Comparison of ENCODE assay signal across 8 mouse cellular contexts in the genomic region with DNA sequence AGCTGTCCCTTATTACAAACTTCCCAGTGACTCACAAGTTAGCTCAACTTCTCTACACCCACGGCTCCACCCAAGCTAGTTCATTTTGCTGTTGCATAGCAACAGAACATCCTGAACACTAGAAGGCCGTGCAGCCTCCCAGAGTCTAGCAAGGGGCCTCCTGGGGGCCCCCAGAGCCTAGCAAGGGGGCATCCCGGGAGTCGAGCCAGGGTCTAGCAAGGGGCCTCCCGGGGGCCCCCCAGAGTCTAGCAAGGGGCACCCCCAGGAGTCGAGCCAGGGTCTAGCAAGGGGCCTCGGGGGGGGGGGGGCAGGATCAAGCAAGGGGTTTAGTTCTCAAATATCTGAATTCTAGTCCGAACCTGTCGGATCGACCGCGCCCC. TPM values are rescaled to one million over a fixed set of nuclear protein-coding genes. Genes with fewer than 3 reads are reported as not detected.
A peak's percentile ranks its signal among the peaks of the same experiment; 100 is the strongest.
DNase-seq lines count a peak whose midpoint lies in the region; ATAC-seq and TF ChIP-seq lines count a peak whose summit lies in the region.

No protein-coding gene starts in this region.

- H3K36me3 ChIP-seq in limb, embryonic 10.5 days: peaks cover 33% of the 10 kb centered on the region
- H3K36me3 ChIP-seq in midbrain, embryonic 11.5 days (ENCODE audit: control insufficient read depth, insufficient read depth, low read length): peaks cover 11% of the 10 kb centered on the region; the same call in 1 of the 2 replicates

- WGBS in limb, embryonic 10.5 days: 1% methylated on average over 12 of the region's 12 CpGs
- 1% methylated on average over 12 of the region's 12 CpGs for WGBS in midbrain, embryonic 11.5 days

- no peak for TF ChIP-seq POLR2A in cortical plate, adult 2 months (IDR thresholded peaks at IDR 0.05; ENCODE audit: extremely low read depth, insufficient read depth, low read length)

- no peaks in the 10 kb centered on the region for H3K9me3 ChIP-seq in limb, embryonic 10.5 days (replicated peaks)
- H3K9me3 ChIP-seq in midbrain, embryonic 11.5 days (ENCODE audit: control insufficient read depth, low read length): no peaks in the 10 kb centered on the region

- peak overlapping the region; percentile 89 for H3K27ac ChIP-seq in cortical plate, adult 2 months (ENCODE audit: insufficient read depth, low read length)
- H3K27ac ChIP-seq in limb, embryonic 10.5 days: peak overlapping the region; percentile 97
- peak overlapping the region; percentile 70 for H3K27ac ChIP-seq in midbrain, embryonic 11.5 days (ENCODE audit: low read depth, low read length)

- 0 out of 2 replicates have a peak, but pooled peaks have one; percentile 13 for ATAC-seq in cerebellum, adult (ENCODE audit: insufficient number of reproducible peaks, low FRiP score, low TSS enrichment)
- peak; percentile 74 for ATAC-seq in midbrain, embryonic 11.5 days (ENCODE audit: low FRiP score)

- H3K9ac ChIP-seq in midbrain, embryonic 11.5 days (ENCODE audit: low read length): peak overlapping the region; percentile 54

- no peak for TF ChIP-seq CTCF in cortical plate, adult 2 months (IDR thresholded peaks at IDR 0.05; ENCODE audit: extremely low read depth, insufficient read depth, low read length)

- H3K4me3 ChIP-seq in cortical plate, adult 2 months (ENCODE audit: insufficient read depth, low read length): peak overlapping the region; percentile 63
- peak overlapping the region; percentile 88 for H3K4me3 ChIP-seq in limb, embryonic 10.5 days
- peak overlapping the region; percentile 73 for H3K4me3 ChIP-seq in midbrain, embryonic 11.5 days (ENCODE audit: low read depth, low read length)

- peak overlapping the region; percentile 48 for H3K4me2 ChIP-seq in midbrain, embryonic 11.5 days

- H3K4me1 ChIP-seq in cortical plate, adult 2 months (ENCODE audit: control insufficient read depth, insufficient read depth, low read length): peaks cover 1% of the 10 kb centered on the region; the same call in 1 of the 2 replicates
- peaks cover 20% of the 10 kb centered on the region for H3K4me1 ChIP-seq in limb, embryonic 10.5 days
- peaks cover 5% of the 10 kb centered on the region; the same call in 1 of the 2 replicates for H3K4me1 ChIP-seq in midbrain, embryonic 11.5 days (ENCODE audit: control insufficient read depth, insufficient read depth, low read length)

- no peak for DNase-seq in cerebellum, adult 9-11 months
- DNase-seq in gastrocnemius, adult 8-10 months (ENCODE audit: low spot score in 2 of 2): peak; percentile 30 to 47
- peak; percentile 90 for DNase-seq in induced T-regulatory cell, adult 2 months (ENCODE audit: low read depth)
- DNase-seq in limb, embryonic 10.5 days (ENCODE audit: low spot score): peak; percentile 75
- peak; percentile 96 for DNase-seq in midbrain, embryonic 11.5 days (ENCODE audit: low spot score, missing footprints)
- DNase-seq in skeletal muscle tissue, adult 2 months (ENCODE audit: low read depth, low spot score): peak; percentile 85

- H3K27me3 ChIP-seq in limb, embryonic 10.5 days (ENCODE audit: low read depth, poor library complexity, severe bottlenecking): no peaks in the 10 kb centered on the region
- H3K27me3 ChIP-seq in midbrain, embryonic 11.5 days (ENCODE audit: control insufficient read depth, insufficient read depth, low read length): no peaks in the 10 kb centered on the region

RNA-seq across cellular contexts. Expression of gene Sfr1, which starts 0.8 kb away (rescaled TPM):
- 64.9 and 69.6 TPM in 2 replicates for polyA plus RNA-seq in cortical plate, adult 2 months (2012; rRNA removed)
- 10 to 100 TPM; 78.5 to 91.6 (median 81.7) TPM for total RNA-seq in gastrocnemius, adult 8-10 months (2022)
- polyA plus RNA-seq in limb, embryonic 10.5 days (2016; fragmentation: Nextera tagmentation; extraction: Ambion mirVana): 246 and 260 TPM in 2 replicates
- polyA plus RNA-seq in midbrain, embryonic 11.5 days (2014; fragmentation: Nextera tagmentation; extraction: Ambion mirVana): 330 and 344 TPM in 2 replicates

RNA-seq across cellular contexts. Expression of gene Col17a1, which starts 38.8 kb away (rescaled TPM):
- polyA plus RNA-seq in cortical plate, adult 2 months (2012; rRNA removed): 0.38 and 0.90 TPM in 2 replicates
- total RNA-seq in gastrocnemius, adult 8-10 months (2022): under 1 TPM in 1 of 4 experiments, not detected in 3; 0.04 TPM
- 0.83 and 1.8 TPM in 2 replicates for polyA plus RNA-seq in limb, embryonic 10.5 days (2016; fragmentation: Nextera tagmentation; extraction: Ambion mirVana)
- polyA plus RNA-seq in midbrain, embryonic 11.5 days (2014; fragmentation: Nextera tagmentation; extraction: Ambion mirVana): 0.25 and 0.52 TPM in 2 replicates
